ENCODE assay signal across 24 mouse cellular contexts in the genomic region with DNA sequence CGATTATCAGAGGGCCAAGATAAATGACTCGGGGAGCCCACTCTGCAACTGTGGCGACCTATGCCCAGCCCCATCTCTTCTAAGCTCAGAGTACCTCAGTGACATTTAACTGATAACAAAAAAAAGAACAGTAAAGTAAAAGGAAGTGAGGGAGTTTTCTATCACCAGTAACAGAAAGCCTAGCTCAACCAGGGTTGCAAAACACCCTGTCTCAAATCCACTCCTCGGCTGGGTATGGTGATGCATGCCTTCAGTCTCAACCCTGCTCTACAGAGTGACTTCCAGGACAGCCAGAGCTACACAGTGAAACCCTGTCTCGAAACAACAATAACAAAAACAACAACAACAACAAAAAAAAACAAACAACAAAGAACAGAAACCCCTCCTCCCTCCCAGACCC.
"Had no signal": no experiment of that assay in that cellular context is flagged by ENCODE, and none has a peak within 500 bp of the region (broad histone marks: within the 10 kb centered on the region; RNA-seq: fewer than 3 reads in every experiment).

No protein-coding gene starts in this region.

- ATAC-seq: hindbrain, embryonic 16.5 days; inflammation-experienced regulatory T-cells, adult 6 months; intestine, embryonic 15.5 days; intestine, postnatal 0 days had no signal

- H3K4me3 ChIP-seq: heart, embryonic 13.5 days; heart, embryonic 15.5 days; intestine, embryonic 15.5 days; layer of hippocampus, adult 2 months; left cerebral cortex, adult 2 months; limb, embryonic 10.5 days; limb, embryonic 12.5 days; liver, embryonic 13.5 days had no signal

- H3K9me3 ChIP-seq: heart, embryonic 13.5 days; heart, embryonic 15.5 days; intestine, embryonic 15.5 days; limb, embryonic 12.5 days; liver, embryonic 13.5 days had no signal

- H3K4me2 ChIP-seq: heart, embryonic 11.5 days; heart, embryonic 13.5 days; hindbrain, embryonic 14.5 days; intestine, embryonic 15.5 days; limb, embryonic 12.5 days had no signal

- H3K27ac ChIP-seq: heart, embryonic 13.5 days; heart, embryonic 15.5 days; hindbrain, embryonic 14.5 days; intestine, embryonic 15.5 days; layer of hippocampus, adult 2 months; left cerebral cortex, adult 2 months; limb, embryonic 10.5 days; limb, embryonic 12.5 days; liver, embryonic 13.5 days had no signal

- H3K27me3 ChIP-seq: heart, embryonic 15.5 days; intestine, embryonic 15.5 days had no signal

- H3K36me3 ChIP-seq: heart, embryonic 13.5 days; heart, embryonic 15.5 days; intestine, embryonic 15.5 days; limb, embryonic 10.5 days; limb, embryonic 12.5 days; liver, embryonic 13.5 days had no signal

- H3K9ac ChIP-seq: heart, embryonic 13.5 days; heart, embryonic 15.5 days; hindbrain, embryonic 14.5 days; intestine, embryonic 15.5 days; limb, embryonic 12.5 days; liver, embryonic 13.5 days had no signal

- DNase-seq: gastrocnemius, postnatal 14 days; gastrocnemius, postnatal 36 days; heart, adult 18-20 months; heart, postnatal 14 days; heart, postnatal 36 days; kidney, adult 18-20 months; kidney, adult 8-10 months; kidney, postnatal 10 days; kidney, postnatal 25 days; kidney, postnatal 4 days; liver; liver, embryonic 13.5 days had no signal
